Mouse (Mus musculus) CD8-positive naive resting alpha-beta T cell, adult 57 days (primary cell): ENCODE results near the gene Phldb3. TPM values are rescaled to one million over a fixed set of nuclear protein-coding genes. Genes with fewer than 3 reads are reported as not detected.

Source experiments
- total RNA-seq: library from RNA; stranded (reverse); gene quantifications from one replicate; pipeline ENCODE4 v1.2.4, GENCODE M21; 2023

Phldb3 gene
- 2.8 TPM for total RNA-seq

GRCm38 (mm10) chr7:24610144-24610878 lies at the start of gene Phldb3:
Phldb3 (plus strand) TSS chr7:24610763.

DNA sequence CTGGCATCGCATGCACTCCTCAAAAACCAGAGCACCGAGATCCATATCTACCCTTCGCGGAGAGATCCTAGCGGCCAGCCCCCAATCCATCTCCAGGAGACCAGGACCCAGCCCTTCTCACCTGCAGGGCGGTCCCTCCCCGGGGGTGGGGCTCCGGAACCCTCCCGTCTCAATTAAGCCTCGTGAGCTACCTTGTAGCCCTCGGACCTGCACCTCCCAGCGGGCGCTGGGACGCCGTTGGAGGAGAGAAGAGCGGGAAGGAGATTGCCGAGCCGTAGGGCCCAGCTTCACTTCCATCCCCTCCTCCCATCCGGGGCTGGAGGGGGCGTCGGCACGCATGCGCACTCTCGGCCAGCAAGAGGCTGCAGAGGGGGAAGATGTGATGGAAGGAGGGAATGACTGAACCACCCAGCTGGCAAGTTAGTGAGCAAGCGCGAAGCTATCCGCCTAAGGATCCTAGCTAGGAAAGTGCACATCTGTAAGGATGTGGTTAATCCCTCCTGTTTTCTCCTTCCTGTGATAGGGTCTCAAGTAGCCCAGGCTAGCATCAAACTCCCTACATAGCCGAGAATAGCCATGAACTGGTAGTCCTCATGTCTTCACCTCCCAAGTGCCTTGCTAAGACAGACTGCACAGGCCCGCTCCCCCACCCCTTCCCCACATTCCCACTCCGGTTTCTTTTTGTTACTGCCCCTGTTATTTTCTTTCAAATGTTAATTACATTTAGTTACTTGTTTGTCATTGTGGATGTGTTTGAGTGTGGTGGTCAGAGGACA lies 23.0 kb upstream of the Phldb3 start, which contains the start of the genes Ethe1 and Zfp575:
Ethe1 (plus strand) TSS at position 214 of the 776 bp plus-strand sequence.
Zfp575 (minus strand) TSS at position 312 of the 776 bp plus-strand sequence.

GRCm38 (mm10) chr7:24636264-24636663 lies 25.7 kb downstream of the Phldb3 start, which contains the start of gene Lypd3:
Lypd3 (plus strand) TSS chr7:24636550.

DNA sequence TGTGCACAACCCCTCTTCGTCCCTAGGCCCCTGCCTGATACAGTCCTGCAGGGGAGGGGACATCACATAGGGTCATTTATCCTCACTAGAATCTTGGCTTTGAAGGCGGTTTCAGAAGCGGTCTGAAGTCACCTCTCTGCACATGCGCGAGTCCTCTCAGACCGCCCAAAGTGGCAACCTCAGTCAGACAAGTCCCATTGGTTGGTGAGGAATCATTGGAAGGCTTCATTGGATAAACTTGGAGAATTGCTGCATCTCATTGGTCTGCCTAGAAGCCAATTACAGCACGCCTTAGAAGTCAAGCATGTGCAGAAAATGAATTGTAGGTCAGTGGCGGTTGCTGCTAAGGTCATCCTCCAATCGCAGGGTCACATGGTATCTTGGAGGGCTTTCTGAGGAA lies 66.0 kb downstream of the Phldb3 start, which contains the start of gene Tex101:
Tex101 (minus strand) TSS at position 101 of the 400 bp plus-strand sequence.

Other genes starting within 250 kb of the Phldb3 start
- 165 TPM for gene Kcnn4, start 240.5 kb upstream of the Phldb3 start, total RNA-seq
- 134 TPM for gene Smg9, start 211.1 kb upstream of the Phldb3 start, total RNA-seq
- 10.8 TPM for gene Irgc1, start 158.5 kb upstream of the Phldb3 start, total RNA-seq
- gene Plaur, start 148.3 kb upstream of the Phldb3 start, total RNA-seq, result 372 TPM
- 0.40 TPM for gene Cadm4, start 128.7 kb upstream of the Phldb3 start, total RNA-seq
- 2.7 TPM for gene Zfp428, start 103.8 kb upstream of the Phldb3 start, total RNA-seq
- not detected for gene AC161166.1, start 98.3 kb upstream of the Phldb3 start, total RNA-seq
- 9.0 TPM for gene Irgq, start 80.1 kb upstream of the Phldb3 start, total RNA-seq
- not detected for gene Pinlyp, start 64.6 kb upstream of the Phldb3 start, total RNA-seq
- 60.1 TPM for gene Xrcc1, start 64.5 kb upstream of the Phldb3 start, total RNA-seq
- 5.1 TPM for gene Ethe1, start 23.2 kb upstream of the Phldb3 start, total RNA-seq
- not detected for gene Zfp575, start 23.1 kb upstream of the Phldb3 start, total RNA-seq
- not detected for gene Lypd3, start 25.8 kb downstream of the Phldb3 start, total RNA-seq
- not detected for gene Tex101, start 65.9 kb downstream of the Phldb3 start, total RNA-seq
- gene BC049730, start 98.5 kb downstream of the Phldb3 start, total RNA-seq, result not detected
- gene Gm4763, start 116.1 kb downstream of the Phldb3 start, total RNA-seq, result not detected
- gene Cd177, start 149.5 kb downstream of the Phldb3 start, total RNA-seq, result 0.67 TPM
- not detected for gene Ceacam10, start 166.4 kb downstream of the Phldb3 start, total RNA-seq